Mouse (Mus musculus) adrenal gland, postnatal 36 days (tissue): ENCODE data around the gene Lhfp. TPM values are rescaled to one million over a fixed set of nuclear protein-coding genes. Genes with fewer than 3 reads are reported as not detected.

Experiments used
- DNase-seq, 2 experiments: peaks; one replicate each; pipeline ENCODE4 v3.0.0; 2021; ENCODE audit warnings: mixed read lengths in 1 of 2
- total RNA-seq, 2 experiments: library from RNA; stranded (reverse); gene quantifications; 2 replicates each; pipeline ENCODE4 v1.2.3; 2021

Gene Lhfp
- total RNA-seq, 2 experiments from 2014 or later: 24.2 to 38.2 TPM

DNA sequence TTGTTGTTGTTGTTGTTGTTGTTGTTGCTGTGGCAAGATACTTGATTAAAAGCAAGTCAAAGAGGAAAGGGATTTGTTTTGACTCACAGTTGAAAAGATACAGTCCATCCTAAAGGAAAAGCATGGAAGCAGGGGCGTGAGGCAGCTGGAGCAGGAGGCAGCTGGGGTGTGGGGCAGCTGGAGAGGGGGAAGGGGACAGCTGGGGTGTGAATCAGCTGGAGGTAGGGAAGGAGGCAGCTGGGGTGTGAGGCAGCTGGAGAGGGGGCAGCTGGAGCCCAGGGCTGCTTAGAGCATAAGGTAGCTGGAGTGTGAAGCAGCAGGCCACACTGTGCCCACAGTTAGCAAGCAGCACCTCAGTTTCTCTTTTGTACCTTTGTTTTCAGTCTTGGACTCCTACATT is 110.3 kb downstream of the Lhfp start:
- no peak for DNase-seq

DNA sequence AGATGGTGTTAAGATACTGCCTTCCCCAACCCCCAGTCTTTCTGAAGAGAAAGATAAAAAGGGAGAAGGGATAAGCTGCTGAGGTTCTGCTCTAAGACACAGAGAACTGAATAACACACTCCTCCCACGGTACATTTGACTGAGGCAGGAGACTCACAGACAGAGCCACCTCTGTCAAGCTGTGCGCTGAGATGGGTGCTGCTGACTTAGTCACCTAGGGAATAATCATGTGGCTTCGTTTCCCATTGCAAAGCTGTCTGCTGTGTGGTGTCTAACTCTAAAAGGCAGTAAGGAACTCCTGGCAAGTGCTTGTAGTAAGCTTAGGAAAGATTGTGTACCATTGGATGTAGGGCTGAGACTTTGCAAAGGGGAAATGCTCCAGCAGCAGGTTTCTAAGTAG is 120.6 kb downstream of the Lhfp start:
- no peak for DNase-seq

DNA sequence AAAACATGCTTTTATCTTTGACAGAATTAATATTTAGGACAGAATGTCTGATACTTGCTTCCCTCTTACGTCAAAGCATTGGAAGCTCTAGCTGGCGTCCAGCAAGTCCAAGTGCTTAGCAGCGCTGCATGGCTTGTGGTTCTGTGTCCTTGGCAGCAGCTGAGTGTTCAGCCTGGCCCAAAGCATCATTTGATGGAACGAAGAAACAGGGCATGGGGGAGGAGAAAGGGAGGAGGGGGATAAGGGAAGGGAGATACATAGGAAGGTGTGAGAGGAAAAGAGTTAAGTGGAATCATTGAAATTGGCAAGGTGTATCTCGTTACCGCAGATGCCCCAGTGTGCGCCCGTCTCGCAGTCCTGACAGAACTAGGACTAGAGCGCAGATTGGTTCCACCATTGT is 124.0 kb downstream of the Lhfp start:
- DNase-seq: peak; percentile 18 to 20

DNA sequence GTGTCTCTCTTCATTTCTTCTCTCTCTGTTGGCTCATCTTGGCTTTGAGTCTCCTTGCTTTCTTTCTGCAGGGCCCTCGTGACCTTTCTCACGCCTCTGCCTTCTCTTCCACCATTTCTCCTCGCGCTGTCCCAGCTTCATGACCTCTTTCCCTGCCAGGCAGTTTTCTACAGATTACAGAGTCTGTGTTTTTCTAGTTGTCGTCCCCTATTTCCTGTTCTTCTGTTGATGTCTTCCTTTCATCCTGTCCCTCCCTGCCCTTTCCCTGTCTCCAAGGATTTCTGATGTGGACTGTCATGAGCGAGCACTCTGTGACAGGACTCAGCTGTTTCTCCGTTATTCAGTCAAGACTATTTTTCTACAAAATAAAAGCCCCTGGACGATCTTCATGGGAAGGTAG is 124.7 kb downstream of the Lhfp start:
- DNase-seq: no peak

DNA sequence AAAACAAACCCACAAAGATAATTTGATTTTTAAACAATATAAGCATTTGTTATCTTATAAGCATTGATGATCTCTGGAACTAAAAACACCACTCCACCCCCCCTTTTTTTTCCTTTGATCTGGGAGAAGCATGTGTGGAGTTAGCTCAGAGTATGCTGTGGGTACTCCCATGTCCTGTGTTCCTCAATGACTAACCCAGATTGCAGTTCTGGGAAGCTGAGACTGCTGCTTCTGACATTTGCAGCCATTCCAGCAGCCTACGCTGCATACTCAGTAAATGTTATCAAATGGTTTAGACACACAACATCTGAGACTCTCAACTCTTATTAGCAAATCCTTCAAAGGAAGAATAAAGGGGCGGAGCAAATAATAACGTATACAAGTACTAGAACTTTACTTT is 128.2 kb downstream of the Lhfp start:
- DNase-seq: no peak

DNA sequence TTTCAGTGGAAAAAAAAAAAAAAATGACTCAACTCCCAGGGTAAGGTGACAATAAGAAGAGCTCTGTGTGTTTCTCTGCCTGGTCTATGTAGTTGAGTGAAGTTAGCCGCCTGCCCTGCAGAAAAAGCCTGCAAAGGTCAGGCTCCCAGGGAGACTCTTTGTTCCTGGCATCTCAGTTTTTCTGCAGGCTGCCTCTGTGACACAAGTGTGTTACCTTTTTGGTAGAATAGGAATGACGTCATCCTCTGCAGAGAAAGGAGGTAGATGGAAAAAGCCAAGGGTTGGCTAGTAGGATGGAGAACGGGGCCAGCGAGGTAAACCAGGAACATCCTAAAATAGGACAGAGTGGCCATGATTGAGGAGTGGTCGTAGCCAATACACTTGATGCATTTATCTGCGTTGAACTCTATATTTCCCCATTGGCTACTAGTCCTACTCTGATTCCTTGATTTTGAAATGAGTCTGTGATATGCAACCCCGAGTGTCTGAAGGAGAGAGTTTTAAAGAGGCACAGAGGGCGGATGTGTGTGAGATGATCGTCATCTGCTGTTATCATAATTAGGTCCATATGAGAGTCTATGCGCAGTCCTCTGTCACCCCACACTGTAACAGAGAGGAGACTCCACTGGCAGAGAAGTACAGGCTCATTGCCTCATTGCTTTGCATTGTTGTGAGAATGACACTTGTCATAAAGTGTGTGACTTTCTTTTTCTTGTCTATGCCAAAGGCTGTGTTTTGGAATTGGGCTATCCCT is 132.2 kb downstream of the Lhfp start:
- no peak for DNase-seq

DNA sequence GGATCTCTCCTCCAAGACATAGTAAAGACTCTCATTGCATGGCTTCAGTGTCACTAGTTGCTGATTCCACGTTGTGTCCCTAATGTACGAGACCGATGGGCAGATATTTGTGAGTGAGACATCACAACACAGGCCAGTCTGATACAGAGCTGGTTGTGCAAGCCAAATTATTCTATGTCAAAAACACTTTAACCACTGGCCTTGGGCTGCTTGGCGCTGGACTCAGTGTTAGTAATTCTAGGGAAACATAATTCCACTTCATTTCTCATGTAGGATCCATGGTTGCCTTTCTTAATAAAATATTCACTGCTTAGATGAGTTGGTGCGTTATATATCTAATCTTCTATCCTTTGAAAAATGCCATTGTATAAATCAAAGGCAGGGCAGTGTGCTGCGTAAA is 138.6 kb downstream of the Lhfp start:
- peak; percentile 45 to 57 for DNase-seq

DNA sequence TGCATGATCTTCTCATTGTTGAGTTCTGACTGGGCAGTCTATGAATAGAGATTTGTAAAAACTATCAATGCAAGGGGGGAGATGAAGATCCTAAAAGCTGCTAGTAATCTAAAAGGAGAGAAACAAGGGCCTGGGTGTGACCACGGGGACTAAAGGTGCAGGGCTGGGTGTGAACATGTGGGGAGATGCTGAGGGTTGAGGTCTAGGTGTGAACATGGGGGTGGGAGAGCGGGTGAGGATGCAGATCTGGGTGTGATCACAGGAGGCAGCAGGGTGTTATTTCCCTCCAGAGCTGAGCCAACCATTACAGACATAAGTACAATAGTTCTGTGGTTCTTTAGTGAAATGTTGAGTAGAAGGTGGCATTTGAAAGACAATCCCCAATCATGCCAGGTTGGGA is 144.1 kb downstream of the Lhfp start:
- DNase-seq: no peak

DNA sequence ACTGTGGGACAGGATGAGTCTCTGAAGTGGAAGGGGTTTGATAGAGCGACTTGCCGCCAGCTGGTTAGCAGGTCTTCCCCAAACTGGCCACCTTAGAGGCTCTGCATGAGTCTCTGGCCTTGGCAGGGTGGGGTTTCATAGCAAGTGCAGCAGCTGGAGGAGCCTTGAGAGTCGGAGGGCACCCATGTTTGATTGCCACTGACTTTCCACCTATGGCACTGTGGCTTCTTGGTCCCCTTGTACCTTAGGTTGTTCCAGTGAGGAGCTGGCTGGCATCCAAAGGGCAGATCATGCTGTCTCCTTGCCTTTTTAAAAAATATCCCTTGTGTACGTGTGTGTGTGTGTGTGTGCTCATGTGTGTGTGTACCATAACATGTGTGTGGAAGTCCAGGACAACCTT is 152.1 kb downstream of the Lhfp start:
- DNase-seq: no peak

DNA sequence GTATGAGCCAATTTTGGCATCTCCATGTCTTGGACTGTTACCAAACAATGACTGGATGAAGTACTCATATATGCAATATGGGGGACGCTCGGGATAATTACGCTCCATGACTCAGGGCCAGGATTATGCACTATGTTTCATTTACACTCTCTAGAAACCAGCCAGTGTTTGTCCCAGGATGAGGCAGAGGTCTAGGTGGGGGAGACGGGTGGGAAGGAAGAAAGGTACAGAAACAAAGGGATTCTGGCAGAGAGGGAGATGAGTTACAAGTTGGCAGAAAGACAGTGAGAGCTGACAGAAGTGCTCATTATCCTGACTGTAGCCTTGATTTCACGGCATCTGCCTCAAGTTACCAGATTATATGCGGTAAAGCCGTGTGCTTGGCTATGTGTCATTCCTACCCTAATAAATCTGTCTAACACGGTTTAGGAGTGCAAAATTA is 154.4 kb downstream of the Lhfp start:
- no peak for DNase-seq

DNA sequence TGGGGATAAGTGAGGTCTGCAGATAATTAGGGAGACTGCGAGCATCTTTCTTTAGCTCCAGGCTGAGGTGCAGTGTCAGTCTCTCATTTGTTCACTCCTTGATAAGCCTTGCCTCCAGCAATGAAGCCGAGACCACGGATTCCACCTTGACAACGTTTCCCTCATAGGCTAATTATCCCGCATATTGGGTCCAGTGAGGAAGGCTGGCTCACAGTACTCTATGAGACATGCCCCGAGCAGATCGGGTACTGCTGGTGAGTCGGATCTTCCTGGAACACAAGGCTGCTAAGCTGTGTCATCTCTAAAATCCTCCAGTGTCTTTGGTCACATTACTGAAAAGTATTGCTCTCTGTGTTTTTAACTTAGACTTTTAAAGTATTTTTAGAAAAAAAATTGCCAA is 158.8 kb downstream of the Lhfp start:
- no peak for DNase-seq

DNA sequence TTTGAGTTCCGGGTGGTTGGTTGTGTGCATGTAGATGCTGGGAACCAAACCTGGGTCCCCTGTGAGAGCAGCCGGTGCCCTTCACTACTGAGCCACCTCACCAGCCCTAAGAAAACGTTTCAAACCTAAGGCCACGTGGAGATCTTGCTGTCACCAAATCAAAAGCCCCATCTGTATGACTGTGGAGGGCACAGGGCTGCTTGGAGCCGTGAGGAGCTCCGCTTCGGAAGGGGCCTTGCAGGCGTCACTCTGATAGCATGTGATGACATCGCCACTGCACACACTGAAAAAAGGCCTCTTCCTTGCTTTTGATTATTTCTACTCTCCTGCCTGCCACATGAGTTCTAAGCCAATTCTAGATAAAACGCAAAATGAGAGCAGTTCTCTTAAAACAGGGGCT is 159.5 kb downstream of the Lhfp start:
- DNase-seq: no peak

DNA sequence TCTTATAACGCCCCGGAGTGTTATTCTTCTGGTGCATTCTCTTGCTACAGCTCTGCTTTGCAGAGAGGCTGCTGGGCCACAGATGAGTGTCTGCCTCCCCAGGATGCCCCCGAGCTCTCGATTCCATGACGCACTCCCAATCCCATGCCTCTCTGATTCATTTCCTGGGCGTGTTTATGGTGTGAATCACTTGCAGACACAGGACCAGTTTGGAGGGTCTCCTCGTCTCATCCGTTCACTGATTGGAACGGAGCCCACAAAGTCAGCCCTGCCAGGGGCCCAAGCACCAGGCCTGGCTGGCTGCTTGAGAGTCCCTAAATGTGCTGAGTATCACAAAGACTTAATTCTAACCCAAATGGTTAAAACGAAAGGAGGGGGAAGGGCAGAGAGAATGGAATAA is 160.3 kb downstream of the Lhfp start:
- no peak for DNase-seq

DNA sequence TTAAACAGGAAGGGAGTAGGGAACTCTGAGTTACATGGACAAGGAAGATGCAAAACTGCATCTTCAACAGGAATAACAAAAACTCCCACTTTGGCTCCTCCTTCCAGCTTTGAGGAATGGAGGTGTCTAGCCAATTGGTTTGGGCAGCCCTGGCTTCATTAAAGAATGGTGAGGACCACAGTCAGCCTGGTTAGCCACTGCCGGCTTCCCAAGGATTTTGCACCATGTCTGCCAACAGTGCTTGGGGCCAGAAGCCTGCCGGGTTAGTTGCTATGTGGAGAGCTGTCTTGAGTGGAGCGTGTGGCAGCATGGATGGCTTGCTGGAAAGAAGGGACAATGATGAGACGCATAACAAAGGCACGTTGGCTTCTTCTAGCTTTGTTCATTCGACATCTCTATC is 160.9 kb downstream of the Lhfp start:
- peak; percentile 19 to 32 for DNase-seq

DNA sequence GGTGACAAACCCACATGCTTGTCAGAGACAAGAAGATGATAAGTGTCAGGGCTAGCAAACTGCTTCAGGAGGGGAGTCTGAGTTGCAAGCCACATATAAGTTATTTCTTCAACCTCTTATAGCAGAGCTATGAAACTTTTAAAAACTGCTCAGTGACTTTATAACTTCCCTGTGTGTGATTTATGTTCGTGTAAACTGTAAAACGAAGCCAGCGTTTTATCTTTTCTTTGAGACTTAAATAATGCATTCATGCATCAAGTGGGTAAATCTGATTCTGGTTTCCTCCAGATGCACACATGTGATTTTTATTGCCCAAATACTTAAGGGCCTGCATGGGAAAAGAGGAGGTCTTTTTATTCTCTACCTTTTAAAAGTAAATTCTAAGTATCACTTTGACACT is 161.4 kb downstream of the Lhfp start:
- no peak for DNase-seq

DNA sequence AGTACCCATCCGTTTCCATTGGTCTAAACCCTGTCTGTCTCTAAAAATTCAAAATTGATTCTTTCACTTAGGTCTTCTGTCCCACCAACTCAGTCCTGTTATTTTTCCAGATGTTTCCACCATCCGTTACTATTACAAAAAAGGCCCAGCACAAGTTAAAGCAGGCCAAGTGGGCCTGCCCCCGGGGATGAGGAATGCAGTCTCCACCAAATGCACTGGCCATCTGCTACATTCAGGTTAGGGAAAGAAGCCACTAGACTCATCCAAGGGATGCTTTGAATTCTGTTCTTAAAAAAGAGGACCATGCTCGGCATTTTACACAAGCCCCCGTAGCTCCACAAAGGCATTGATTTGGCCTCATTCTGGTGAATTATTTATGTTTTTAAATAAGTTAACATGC is 162.3 kb downstream of the Lhfp start:
- no peak for DNase-seq

DNA sequence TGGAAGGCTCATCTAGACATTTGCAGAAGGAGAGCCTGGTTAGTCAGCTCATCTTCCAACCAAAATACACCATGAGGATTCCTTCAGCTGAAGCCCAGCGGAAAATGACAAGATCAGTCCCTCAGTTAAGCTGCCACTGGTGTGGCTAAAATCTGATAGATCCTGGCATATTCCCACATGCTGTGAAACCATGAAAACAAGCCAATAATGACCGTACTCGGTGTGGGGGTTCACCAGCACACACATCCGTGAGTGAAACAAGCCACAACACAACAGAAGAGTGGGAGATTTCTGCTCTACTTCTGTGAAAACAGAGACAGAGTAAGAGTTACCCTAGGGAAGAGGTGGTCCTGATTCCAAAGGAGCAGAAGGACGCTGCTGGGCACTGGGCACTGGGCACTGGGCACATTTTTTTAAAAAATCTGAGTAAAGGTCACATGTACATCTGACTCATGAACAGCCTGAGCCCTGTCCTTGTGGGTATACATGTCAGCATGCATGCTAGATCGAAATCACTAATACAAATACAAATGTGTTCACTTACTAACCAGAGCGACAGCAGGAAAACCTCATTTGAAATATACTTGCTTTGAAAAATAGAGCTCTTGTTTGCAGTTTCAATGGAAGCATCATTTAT is 163.1 kb downstream of the Lhfp start:
- DNase-seq: no peak

DNA sequence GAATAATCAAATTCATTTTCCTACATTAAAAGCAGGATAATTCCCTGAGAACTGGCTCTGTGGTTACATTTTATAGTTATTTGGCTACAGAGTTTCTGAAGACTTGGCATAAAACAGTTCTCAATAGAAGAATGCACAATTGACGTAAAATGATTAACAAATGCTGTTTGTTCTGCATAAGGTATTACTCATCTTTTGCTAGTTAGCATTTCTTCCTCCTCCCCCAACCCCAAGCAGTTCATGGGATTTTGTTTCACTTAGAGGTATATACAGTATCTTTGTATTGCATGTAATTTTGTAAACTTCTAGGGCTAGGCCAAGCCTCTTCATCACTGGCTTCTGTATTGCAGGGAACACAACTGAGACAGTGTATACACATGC is 163.6 kb downstream of the Lhfp start:
- no peak for DNase-seq

DNA sequence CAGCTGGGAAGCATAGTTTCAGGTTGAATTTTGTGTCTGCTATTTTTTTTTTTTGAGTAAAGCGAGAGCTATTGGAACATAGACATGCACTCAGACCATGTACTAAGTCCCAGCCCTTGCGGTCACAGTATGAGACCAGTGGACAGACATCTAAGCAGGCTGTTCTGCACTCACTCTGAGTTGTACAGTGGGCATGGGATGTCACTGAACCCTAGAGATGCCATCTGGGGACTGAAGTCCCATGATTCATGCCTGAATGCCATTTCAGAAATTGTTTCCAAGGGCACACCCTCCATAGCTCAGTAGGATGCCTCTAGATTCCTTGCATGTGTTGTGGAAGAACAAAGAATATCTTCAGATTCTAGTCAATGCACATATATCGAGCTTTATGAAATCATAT is 164.4 kb downstream of the Lhfp start:
- no peak for DNase-seq

DNA sequence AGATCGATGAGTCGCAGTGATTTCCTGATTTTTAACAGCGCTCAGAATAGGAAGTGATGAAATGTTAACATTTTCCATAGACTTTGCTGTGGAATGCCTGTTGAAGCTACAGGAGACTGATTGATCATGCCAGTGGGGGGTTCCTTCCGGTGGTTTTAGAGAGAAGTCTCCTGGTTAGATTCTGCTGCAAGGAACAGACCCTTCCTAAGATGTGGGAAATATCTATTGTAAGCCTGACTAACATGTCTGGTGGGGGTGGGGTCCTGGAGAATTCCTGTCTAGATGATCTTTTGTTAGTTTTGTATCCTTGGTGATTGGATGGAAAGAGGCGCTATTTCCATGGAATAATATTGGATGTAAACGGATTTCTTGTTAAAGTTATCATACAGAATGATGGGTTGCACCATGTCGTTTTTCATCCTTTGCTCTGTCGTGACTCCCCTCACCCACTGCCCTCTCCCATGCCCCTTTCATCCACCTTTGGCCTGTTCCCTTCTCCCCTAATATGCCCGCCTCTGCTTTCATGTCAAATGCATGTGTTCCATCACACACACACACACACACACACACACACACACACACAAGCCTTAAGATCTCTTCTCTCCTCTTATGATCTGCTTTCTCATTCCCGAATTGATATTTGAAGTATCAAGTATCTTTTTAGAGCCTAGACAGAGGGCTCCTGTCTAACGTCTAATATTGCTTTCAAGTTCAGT is 165.3 kb downstream of the Lhfp start:
- DNase-seq: no peak

DNA sequence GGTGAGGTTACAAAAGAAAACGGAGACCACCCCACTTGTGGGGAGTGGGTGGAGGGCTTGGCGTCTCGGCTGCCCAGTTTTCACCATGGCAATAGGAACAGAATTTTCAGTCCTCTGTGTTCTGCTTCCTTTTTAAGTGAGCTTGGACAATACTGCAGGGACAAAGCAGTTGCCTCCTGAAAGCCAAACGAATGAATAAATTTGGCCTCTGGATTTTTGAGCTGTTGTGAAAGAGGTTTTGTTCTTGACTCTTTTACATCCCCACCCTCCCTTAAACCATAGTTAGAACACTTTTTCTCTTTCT is 165.8 kb downstream of the Lhfp start:
- no peak for DNase-seq

DNA sequence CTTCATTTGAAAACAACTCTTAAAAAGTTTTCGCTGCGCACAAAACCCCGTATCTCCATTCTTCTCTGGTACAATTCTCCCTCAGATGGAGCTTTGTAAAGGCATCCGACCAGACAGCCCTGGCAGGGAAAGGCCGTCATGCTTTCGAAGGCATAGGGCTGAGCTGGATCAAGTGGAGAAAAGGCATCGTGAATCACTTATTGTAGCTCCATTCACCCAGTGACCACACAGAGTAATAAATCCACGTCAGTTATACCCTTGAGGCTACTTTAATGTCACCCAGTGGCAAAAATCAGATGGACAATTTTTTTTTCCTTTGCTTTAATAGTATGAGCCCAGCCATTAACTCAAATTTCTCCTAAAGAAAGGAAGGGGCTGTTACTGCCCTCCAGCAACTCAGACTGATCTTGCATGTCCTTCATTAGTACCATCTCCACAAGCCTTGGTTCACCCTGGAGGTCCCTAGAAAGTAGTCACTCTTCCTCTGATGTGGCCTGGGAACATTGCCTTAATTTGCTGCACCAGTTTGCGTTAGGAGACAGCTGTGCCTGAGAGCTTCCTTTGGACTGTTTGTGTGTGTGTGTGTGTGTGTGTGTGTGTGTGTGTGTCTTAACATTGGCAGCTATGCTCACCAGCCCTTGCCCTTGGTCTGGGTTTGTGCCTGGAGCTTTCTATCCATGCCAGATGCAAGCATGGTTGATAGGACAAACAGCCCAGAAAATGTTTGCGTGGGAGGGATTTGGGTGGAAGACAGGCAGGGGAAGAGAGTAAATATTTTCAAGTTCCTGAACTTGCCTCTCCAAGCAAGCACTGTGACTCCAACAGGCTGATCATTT is 169.6 kb downstream of the Lhfp start:
- DNase-seq: peak; percentile 26 to 49

DNA sequence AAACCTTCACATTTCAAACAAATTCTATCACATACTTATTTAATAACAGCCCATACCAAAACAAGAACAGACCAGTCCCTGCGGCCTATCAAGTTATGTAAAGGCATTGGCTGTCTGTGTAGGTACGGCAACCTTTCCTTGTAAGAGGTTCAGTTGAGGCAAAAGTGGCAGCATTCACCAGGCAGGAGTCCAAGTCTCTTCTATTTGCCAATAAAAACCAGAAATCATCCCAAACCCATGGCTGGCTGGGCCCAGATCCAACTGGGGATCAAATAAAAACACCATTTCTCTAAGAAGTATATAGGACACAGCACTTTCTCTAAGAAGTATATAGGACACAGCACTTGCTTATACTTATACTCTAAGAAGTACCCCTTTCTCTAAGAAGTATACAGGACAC is 171.3 kb downstream of the Lhfp start:
- peak in 1 of 2 experiments; percentile 19 for DNase-seq
